Mouse (Mus musculus): ENCODE measurements around the gene Ggn. TPM values are rescaled to one million over a fixed set of nuclear protein-coding genes. Genes with fewer than 3 reads are reported as not detected.

The Ggn gene
- polyA plus RNA-seq (2014; fragmentation: Nextera tagmentation; extraction: Ambion mirVana), result 0.38 and 0.49 TPM in 2 replicates

GRCm38 (mm10) chr7:29170066-29170754, at the start of gene Ggn, which contains the start of gene Spred3:
Gene Ggn (plus strand): TSS chr7:29170210.
Gene Spred3 (minus strand): TSS chr7:29170411.
- Histone ChIP-seq H3K36me3 (ENCODE audit: control insufficient read depth, insufficient read depth, low read length) (peaks cover 21% of the 10 kb centered on the region), H3K27ac (ENCODE audit: low read length) (peak within 1 kb of the TSS; percentile 48; the same call in 1 of the 2 replicates), H3K4me1 (ENCODE audit: control insufficient read depth, insufficient read depth, low read length) (peaks cover 20% of the 10 kb centered on the region), H3K9me3 (ENCODE audit: control insufficient read depth, low read depth, low read length) (no peaks in the 10 kb centered on the region), H3K4me3 (ENCODE audit: low read depth, low read length) (peak within 1 kb of the TSS; percentile 63), H3K4me2 (replicated peaks; ENCODE audit: low read depth, low read length) (peak within 1 kb of the TSS; percentile 84), H3K27me3 (ENCODE audit: control insufficient read depth, insufficient read depth, low read length) (peaks cover 28% of the 10 kb centered on the region), H3K9ac (replicated peaks; ENCODE audit: low read depth, low read length) (peak within 1 kb of the TSS; percentile 33)
- peak; percentile 75 for ATAC-seq (ENCODE audit: insufficient number of reproducible peaks, insufficient read depth, low FRiP score, low read depth)
- under 1% methylated on average over 30 of the region's 30 CpGs for WGBS

- WGBS, result 91% methylated on average over 9 of the region's 9 CpGs
- no peak for ATAC-seq (ENCODE audit: insufficient number of reproducible peaks, insufficient read depth, low FRiP score, low read depth)
These were observed 47.2 kb upstream of the Ggn start for GRCm38 (mm10) chr7:29122821-29123220.

DNA sequence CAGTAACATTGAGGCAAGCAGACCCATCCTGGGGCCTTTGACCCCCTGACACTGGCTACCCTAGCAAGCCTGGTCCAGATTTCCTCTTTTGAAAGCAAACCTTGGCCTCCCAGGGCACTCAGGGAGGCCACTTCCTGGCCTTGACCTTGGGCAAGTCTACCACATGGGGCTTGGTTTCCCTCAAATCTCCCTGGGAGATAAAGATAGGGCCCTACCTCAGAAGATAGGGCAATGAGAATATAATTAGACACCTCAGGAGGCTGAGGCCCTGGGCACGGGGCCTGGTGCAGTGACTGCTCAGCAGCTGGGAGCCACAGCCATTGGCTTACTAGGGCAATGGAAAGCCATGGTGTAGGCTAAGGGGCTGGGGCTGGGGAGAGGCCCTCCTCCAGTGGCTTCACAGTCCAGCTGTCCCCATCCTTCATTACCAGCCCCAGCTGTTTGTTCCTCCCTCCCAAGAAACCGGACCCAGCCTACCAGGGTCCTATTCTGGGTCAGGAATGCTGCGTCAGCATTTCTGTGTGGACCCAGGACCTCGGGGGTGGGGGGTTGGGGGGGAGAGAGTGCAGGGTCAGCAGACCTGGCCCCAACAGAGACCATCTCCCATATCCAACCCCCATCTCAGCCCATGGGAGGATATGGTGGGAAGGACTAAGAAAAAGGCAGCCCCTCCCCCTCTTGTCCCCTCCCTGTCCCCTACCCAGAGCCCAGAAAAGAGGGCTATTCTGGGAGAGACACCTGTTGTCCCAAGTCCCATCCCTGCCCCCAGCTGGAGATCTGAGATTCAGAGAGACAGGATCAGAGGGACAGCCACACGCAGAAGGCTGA, 46.3 kb upstream of the Ggn start:
- H3K27ac ChIP-seq (ENCODE audit: low read length), result no peak overlapping the region
- H3K4me2 ChIP-seq (replicated peaks; ENCODE audit: low read depth, low read length), result peak overlapping the region; percentile 78; the same call in 1 of the 2 replicates
- peaks cover 16% of the 10 kb centered on the region; the same call in 1 of the 2 replicates for H3K4me1 ChIP-seq (ENCODE audit: control insufficient read depth, insufficient read depth, low read length)
- H3K36me3 ChIP-seq (ENCODE audit: control insufficient read depth, insufficient read depth, low read length), result no peaks in the 10 kb centered on the region
- 47% methylated on average over 5 of the region's 5 CpGs for WGBS
- H3K27me3 ChIP-seq (ENCODE audit: control insufficient read depth, insufficient read depth, low read length), result no peaks in the 10 kb centered on the region
- no peak overlapping the region for H3K9ac ChIP-seq (replicated peaks; ENCODE audit: low read depth, low read length)
- no peak overlapping the region for H3K4me3 ChIP-seq (ENCODE audit: low read depth, low read length)
- no peaks in the 10 kb centered on the region for H3K9me3 ChIP-seq (ENCODE audit: control insufficient read depth, low read depth, low read length)
- ATAC-seq (ENCODE audit: insufficient number of reproducible peaks, insufficient read depth, low FRiP score, low read depth), result no peak

More at GRCm38 (mm10) chr7:29122821-29123220, 47.2 kb upstream of the Ggn start:
- Histone ChIP-seq H3K9me3 (ENCODE audit: control insufficient read depth, low read depth, low read length) (no peaks in the 10 kb centered on the region), H3K9ac (replicated peaks; ENCODE audit: low read depth, low read length) (no peak overlapping the region), H3K27ac (ENCODE audit: low read length) (no peak overlapping the region), H3K36me3 (ENCODE audit: control insufficient read depth, insufficient read depth, low read length) (no peaks in the 10 kb centered on the region), H3K27me3 (ENCODE audit: control insufficient read depth, insufficient read depth, low read length) (no peaks in the 10 kb centered on the region), H3K4me3 (ENCODE audit: low read depth, low read length) (no peak overlapping the region), H3K4me1 (ENCODE audit: control insufficient read depth, insufficient read depth, low read length) (peaks cover 16% of the 10 kb centered on the region; the same call in 1 of the 2 replicates), H3K4me2 (replicated peaks; ENCODE audit: low read depth, low read length) (no peak overlapping the region)

DNA sequence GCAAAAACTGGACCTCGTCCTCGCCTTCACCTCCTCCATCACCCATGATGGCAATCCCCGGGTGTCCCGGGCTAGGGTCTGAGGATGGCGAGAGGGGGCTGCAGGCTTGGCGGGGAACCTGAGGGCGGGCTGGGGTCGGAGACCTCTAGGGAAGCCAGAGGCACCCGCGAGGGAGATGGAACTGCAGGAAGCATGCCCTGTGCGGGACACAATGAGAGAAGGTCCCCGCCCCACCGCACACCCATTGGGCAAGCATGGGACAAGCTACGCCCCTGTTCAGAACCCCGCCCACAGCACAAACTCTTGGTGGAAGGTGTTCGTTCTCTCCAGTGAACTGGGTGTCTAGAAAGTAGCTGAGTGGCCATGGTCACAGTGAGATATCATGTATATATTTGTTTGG, 45.0 kb upstream of the Ggn start, which contains the start of gene Ryr1:
Gene Ryr1, minus strand, starts transcription at position 210 of the 400 bp plus-strand sequence.
- peak; percentile 78; the same call in 1 of the 2 replicates for ATAC-seq (ENCODE audit: insufficient number of reproducible peaks, insufficient read depth, low FRiP score, low read depth)
- peaks cover 16% of the 10 kb centered on the region; the same call in 1 of the 2 replicates for H3K4me1 ChIP-seq (ENCODE audit: control insufficient read depth, insufficient read depth, low read length)
- H3K4me2 ChIP-seq (replicated peaks; ENCODE audit: low read depth, low read length), result peak within 1 kb of the TSS; percentile 78
- no peaks in the 10 kb centered on the region for H3K9me3 ChIP-seq (ENCODE audit: control insufficient read depth, low read depth, low read length)
- H3K4me3 ChIP-seq (ENCODE audit: low read depth, low read length), result peak within 1 kb of the TSS; percentile 31
- no peaks in the 10 kb centered on the region for H3K27me3 ChIP-seq (ENCODE audit: control insufficient read depth, insufficient read depth, low read length)
- H3K9ac ChIP-seq (replicated peaks; ENCODE audit: low read depth, low read length), result peak within 1 kb of the TSS; percentile 18; the same call in 1 of the 2 replicates
- no peak within 1 kb of the TSS for H3K27ac ChIP-seq (ENCODE audit: low read length)
- no peaks in the 10 kb centered on the region for H3K36me3 ChIP-seq (ENCODE audit: control insufficient read depth, insufficient read depth, low read length)
- 1% methylated on average over 16 of the region's 16 CpGs for WGBS

DNA sequence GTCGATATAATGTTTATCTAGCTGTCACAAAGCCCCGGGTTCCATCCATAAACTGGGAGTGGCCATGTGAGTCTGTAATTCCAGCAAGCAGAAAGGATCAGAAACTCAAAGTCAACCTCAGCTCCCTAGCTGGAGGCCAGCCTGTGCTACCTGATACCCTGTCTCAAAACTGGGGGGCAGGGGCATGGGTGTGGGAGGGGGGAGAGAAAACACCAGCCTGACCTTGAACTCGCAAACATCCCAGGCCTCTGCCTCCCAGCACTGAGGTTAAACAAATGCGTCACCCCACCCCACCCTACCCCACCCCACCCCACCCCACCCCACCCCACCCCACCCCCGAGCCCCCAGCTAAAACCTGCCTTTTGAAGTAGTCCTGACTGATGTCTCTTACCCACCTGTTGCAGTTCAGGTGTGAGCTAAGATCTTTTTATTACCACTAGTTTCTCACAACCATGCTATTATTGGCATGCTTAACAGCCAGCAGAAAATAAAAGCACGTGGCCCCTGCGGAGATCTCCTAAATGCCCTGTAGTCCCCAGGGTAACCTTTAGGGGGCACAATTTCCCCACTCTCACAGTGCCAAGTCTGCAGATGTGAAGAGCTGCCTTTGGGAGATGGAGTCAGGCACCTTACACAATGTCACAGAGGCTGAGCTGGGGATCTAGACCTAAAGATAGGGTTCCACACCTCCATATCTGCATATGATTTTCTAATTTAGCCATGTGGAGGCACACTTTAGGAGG, 43.7 kb upstream of the Ggn start:
- H3K36me3 ChIP-seq (ENCODE audit: control insufficient read depth, insufficient read depth, low read length), result no peaks in the 10 kb centered on the region
- H3K9ac ChIP-seq (replicated peaks; ENCODE audit: low read depth, low read length), result no peak overlapping the region
- no peak overlapping the region for H3K27ac ChIP-seq (ENCODE audit: low read length)
- H3K4me3 ChIP-seq (ENCODE audit: low read depth, low read length), result no peak overlapping the region
- no peak for ATAC-seq (ENCODE audit: insufficient number of reproducible peaks, insufficient read depth, low FRiP score, low read depth)
- H3K9me3 ChIP-seq (ENCODE audit: control insufficient read depth, low read depth, low read length), result no peaks in the 10 kb centered on the region
- WGBS, result 16% methylated on average over 7 of the region's 7 CpGs
- peaks cover 16% of the 10 kb centered on the region; the same call in 1 of the 2 replicates for H3K4me1 ChIP-seq (ENCODE audit: control insufficient read depth, insufficient read depth, low read length)
- no peaks in the 10 kb centered on the region for H3K27me3 ChIP-seq (ENCODE audit: control insufficient read depth, insufficient read depth, low read length)
- H3K4me2 ChIP-seq (replicated peaks; ENCODE audit: low read depth, low read length), result no peak overlapping the region

- no peaks in the 10 kb centered on the region for H3K27me3 ChIP-seq (ENCODE audit: control insufficient read depth, insufficient read depth, low read length)
- 60% methylated on average over 2 of the region's 2 CpGs for WGBS
These were observed 41.3 kb upstream of the Ggn start for GRCm38 (mm10) chr7:29128725-29129124.

DNA sequence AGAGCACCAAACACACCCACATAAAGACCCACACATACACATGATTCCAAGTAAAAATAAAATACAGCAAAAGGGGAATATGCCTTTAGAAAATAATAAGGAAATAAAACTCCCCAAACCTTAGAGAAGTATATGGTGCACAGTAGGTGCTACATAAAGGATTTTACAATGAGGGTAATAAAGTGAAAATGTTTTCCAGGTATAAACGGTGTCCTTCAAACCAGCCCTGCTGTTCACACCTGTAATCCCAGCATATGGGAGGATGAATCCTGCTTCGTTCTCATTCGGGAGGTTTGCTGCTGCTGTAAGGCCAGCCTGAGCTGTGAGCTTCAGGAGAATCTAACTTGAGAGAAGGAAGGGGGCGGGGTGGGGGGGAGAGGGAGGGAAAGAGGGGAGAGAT, 35.8 kb upstream of the Ggn start:
- no peak for ATAC-seq (ENCODE audit: insufficient number of reproducible peaks, insufficient read depth, low FRiP score, low read depth)
- H3K4me3 ChIP-seq (ENCODE audit: low read depth, low read length), result peak overlapping the region; percentile 17; the same call in 1 of the 2 replicates
- no peak overlapping the region for H3K27ac ChIP-seq (ENCODE audit: low read length)
- H3K36me3 ChIP-seq (ENCODE audit: control insufficient read depth, insufficient read depth, low read length), result no peaks in the 10 kb centered on the region
- no peak overlapping the region for H3K9ac ChIP-seq (replicated peaks; ENCODE audit: low read depth, low read length)
- WGBS, result 3% methylated on average over 4 of the region's 4 CpGs
- peak overlapping the region; percentile 41 for H3K4me2 ChIP-seq (replicated peaks; ENCODE audit: low read depth, low read length)
- H3K4me1 ChIP-seq (ENCODE audit: control insufficient read depth, insufficient read depth, low read length), result no peaks in the 10 kb centered on the region
- H3K27me3 ChIP-seq (ENCODE audit: control insufficient read depth, insufficient read depth, low read length), result no peaks in the 10 kb centered on the region
- no peaks in the 10 kb centered on the region for H3K9me3 ChIP-seq (ENCODE audit: control insufficient read depth, low read depth, low read length)

More at GRCm38 (mm10) chr7:29128725-29129124, 41.3 kb upstream of the Ggn start:
- Histone ChIP-seq H3K36me3 (ENCODE audit: control insufficient read depth, insufficient read depth, low read length) (no peaks in the 10 kb centered on the region), H3K27ac (ENCODE audit: low read length) (no peak overlapping the region), H3K4me2 (replicated peaks; ENCODE audit: low read depth, low read length) (no peak overlapping the region), H3K4me1 (ENCODE audit: control insufficient read depth, insufficient read depth, low read length) (peaks cover 11% of the 10 kb centered on the region; the same call in 1 of the 2 replicates), H3K9me3 (ENCODE audit: control insufficient read depth, low read depth, low read length) (no peaks in the 10 kb centered on the region), H3K4me3 (ENCODE audit: low read depth, low read length) (no peak overlapping the region), H3K9ac (replicated peaks; ENCODE audit: low read depth, low read length) (no peak overlapping the region)
- ATAC-seq (ENCODE audit: insufficient number of reproducible peaks, insufficient read depth, low FRiP score, low read depth), result no peak

All from stomach, embryonic 14.5 days (tissue).